Mouse (Mus musculus) heart, postnatal 10 days (tissue): ENCODE results near the gene Chrnd. TPM values are rescaled to one million over a fixed set of nuclear protein-coding genes. Genes with fewer than 3 reads are reported as not detected.
A peak's percentile ranks its signal among the peaks of the same experiment; 100 is the strongest.

Source experiments
- DNase-seq, 2 experiments: peaks; one replicate each; pipeline ENCODE4 v3.0.0; 2021
- intact Hi-C: fragments of 180-260 bp; cut with DNase I; formaldehyde crosslinking; loops from one replicate; pipeline ENCODE4 v1.15.1; 2025
- total RNA-seq, 2 experiments: library from RNA; stranded (reverse); gene quantifications; 2 replicates each; pipeline ENCODE4 v1.2.3; 2021

Gene Chrnd
- total RNA-seq, 2 experiments from 2014 or later = not detected

GRCm38 (mm10) chr1:87183998-87184750, 6.2 kb upstream of the Chrnd start:
- intact Hi-C loops = no loop called here
- DNase-seq = no peak

- peak; percentile 66 to 82 for DNase-seq
- intact Hi-C loops = loop anchor here (5.0 kb wide), 1 partner anchor 517 kb away; no protein-coding TSS in a partner anchor
Observed at GRCm38 (mm10) chr1:87184751-87185139, 5.7 kb upstream of the Chrnd start.

- intact Hi-C loops = loop anchor here (5.0 kb wide), 1 partner anchor 518 kb away; no protein-coding TSS in a partner anchor
- DNase-seq = no peak
Observed at GRCm38 (mm10) chr1:87185526-87185925, 4.9 kb upstream of the Chrnd start.

GRCm38 (mm10) chr1:87186261-87187036, 4.0 kb upstream of the Chrnd start:
- peak in 1 of 2 experiments; percentile 15 for DNase-seq
- intact Hi-C loops = loop anchor here (1.0 to 5.0 kb wide), 3 partner anchors 88 to 572 kb away; no protein-coding TSS in a partner anchor

- peak; percentile 68 to 84 for DNase-seq
Observed at GRCm38 (mm10) chr1:87187037-87187355, 3.4 kb upstream of the Chrnd start.

GRCm38 (mm10) chr1:87197296-87197695, 6.9 kb downstream of the Chrnd start:
- intact Hi-C loops = no loop called here

More at GRCm38 (mm10) chr1:87187037-87187355, 3.4 kb upstream of the Chrnd start:
- intact Hi-C loops = loop anchor here (1.0 to 5.0 kb wide), 3 partner anchors 89 to 572 kb away; no protein-coding TSS in a partner anchor

GRCm38 (mm10) chr1:87198119-87199065, 8.0 kb downstream of the Chrnd start:
- peak in 1 of 2 experiments; percentile 22 for DNase-seq
- intact Hi-C loops = no loop called here

More at GRCm38 (mm10) chr1:87197296-87197695, 6.9 kb downstream of the Chrnd start:
- peak in 1 of 2 experiments; percentile 39 for DNase-seq

- intact Hi-C loops = no loop called here
- no peak for DNase-seq
Observed at GRCm38 (mm10) chr1:87200811-87201210, 10.4 kb downstream of the Chrnd start.

GRCm38 (mm10) chr1:87201848-87202247, 11.4 kb downstream of the Chrnd start:
- DNase-seq = no peak
- intact Hi-C loops = no loop called here

- DNase-seq = no peak
- intact Hi-C loops = no loop called here
Observed at GRCm38 (mm10) chr1:87203779-87204178, 13.4 kb downstream of the Chrnd start.

- intact Hi-C loops = no loop called here
- no peak for DNase-seq
Observed at GRCm38 (mm10) chr1:87204465-87204864, 14.1 kb downstream of the Chrnd start, which contains the start of gene Chrng. Gene Chrng, plus strand, starts transcription at chr1:87204657.

- DNase-seq = no peak
- intact Hi-C loops = no loop called here
Observed at GRCm38 (mm10) chr1:87205038-87205437, 14.6 kb downstream of the Chrnd start.

GRCm38 (mm10) chr1:87205502-87205901, 15.1 kb downstream of the Chrnd start:
- intact Hi-C loops = no loop called here
- no peak for DNase-seq

GRCm38 (mm10) chr1:87206339-87206738, 15.9 kb downstream of the Chrnd start:
- intact Hi-C loops = no loop called here
- no peak for DNase-seq

GRCm38 (mm10) chr1:87211431-87211830, 21.0 kb downstream of the Chrnd start:
- no peak for DNase-seq
- intact Hi-C loops = loop anchor here (10.0 kb wide), 1 partner anchor 543 kb away; the partner anchor contains the start of gene Atg16l1

- DNase-seq = peak; percentile 97
- intact Hi-C loops = loop anchor here (10.0 kb wide), 1 partner anchor 541 kb away; the partner anchor contains the start of gene Atg16l1
Observed at GRCm38 (mm10) chr1:87213735-87214704, 23.6 kb downstream of the Chrnd start, which contains the start of gene Eif4e2. Gene Eif4e2, plus strand, starts transcription at chr1:87213914.

GRCm38 (mm10) chr1:87214748-87215147, 24.3 kb downstream of the Chrnd start:
- DNase-seq = no peak
- intact Hi-C loops = loop anchor here (10.0 kb wide), 1 partner anchor 540 kb away; the partner anchor contains the start of gene Atg16l1

- intact Hi-C loops = loop anchor here (10.0 kb wide), 1 partner anchor 537 kb away; the partner anchor contains the start of gene Atg16l1
- no peak for DNase-seq
Observed at GRCm38 (mm10) chr1:87217938-87218337, 27.5 kb downstream of the Chrnd start.

- no peak for DNase-seq
- intact Hi-C loops = no loop called here
Observed at GRCm38 (mm10) chr1:87225739-87226138, 35.3 kb downstream of the Chrnd start.
